Mouse (Mus musculus) spleen, adult 18-20 months (tissue): ENCODE data around the gene Rap1gap.

Experiments used
- DNase-seq, 2 experiments: peaks; one replicate each; pipeline ENCODE4 v3.0.0; 2022; ENCODE audit warnings: mixed read lengths in 2 of 2

The Rap1gap gene

GRCm38 (mm10) chr4:137664980-137665675 lies 602 bp downstream of the Rap1gap start:
- no peak for DNase-seq

GRCm38 (mm10) chr4:137665791-137666190 lies 1.3 kb downstream of the Rap1gap start:
- DNase-seq = no peak

- no peak for DNase-seq
Observed at GRCm38 (mm10) chr4:137666283-137666957, 1.9 kb downstream of the Rap1gap start.

GRCm38 (mm10) chr4:137666958-137667345 lies 2.4 kb downstream of the Rap1gap start:
- no peak for DNase-seq

GRCm38 (mm10) chr4:137667747-137668146 lies 3.2 kb downstream of the Rap1gap start:
- DNase-seq = no peak

GRCm38 (mm10) chr4:137671711-137672500 lies 7.4 kb downstream of the Rap1gap start:
- DNase-seq = no peak

GRCm38 (mm10) chr4:137675566-137675965 lies 11.0 kb downstream of the Rap1gap start:
- DNase-seq = no peak

GRCm38 (mm10) chr4:137676057-137676456 lies 11.5 kb downstream of the Rap1gap start:
- DNase-seq = peak; percentile 29 to 62

- DNase-seq = no peak
Observed at GRCm38 (mm10) chr4:137676700-137677484, 12.4 kb downstream of the Rap1gap start.

- DNase-seq = no peak
Observed at GRCm38 (mm10) chr4:137677906-137678305, 13.4 kb downstream of the Rap1gap start.

- DNase-seq = no peak
Observed at GRCm38 (mm10) chr4:137678568-137678967, 14.0 kb downstream of the Rap1gap start.

GRCm38 (mm10) chr4:137679979-137680550 lies 15.5 kb downstream of the Rap1gap start:
- DNase-seq = no peak

- DNase-seq = no peak
Observed at GRCm38 (mm10) chr4:137680721-137681120, 16.2 kb downstream of the Rap1gap start.

GRCm38 (mm10) chr4:137681408-137682104 lies 17.0 kb downstream of the Rap1gap start:
- no peak for DNase-seq

GRCm38 (mm10) chr4:137682961-137683453 lies 18.5 kb downstream of the Rap1gap start:
- DNase-seq = peak in 1 of 2 experiments; percentile 46

- DNase-seq = no peak
Observed at GRCm38 (mm10) chr4:137684830-137685343, 20.4 kb downstream of the Rap1gap start.

- DNase-seq = no peak
Observed at GRCm38 (mm10) chr4:137686303-137686702, 21.8 kb downstream of the Rap1gap start.

GRCm38 (mm10) chr4:137687234-137687825 lies 22.8 kb downstream of the Rap1gap start:
- DNase-seq = no peak

GRCm38 (mm10) chr4:137692107-137692902 lies 27.8 kb downstream of the Rap1gap start:
- no peak for DNase-seq

GRCm38 (mm10) chr4:137695300-137695699 lies 30.8 kb downstream of the Rap1gap start:
- no peak for DNase-seq
